Mouse (Mus musculus) forebrain, embryonic 13.5 days (tissue): ENCODE results near the gene Polr2c. TPM values are rescaled to one million over a fixed set of nuclear protein-coding genes. Genes with fewer than 3 reads are reported as not detected.
"Not testable (repeated sequence)": the region's sequence is repeated elsewhere in the genome, so short reads cannot be mapped to it uniquely, and the experiment has no call there.

Experiments used
- ATAC-seq: fragments of 200-750 bp; cut with Nextera tagmentation; 2 replicates; pipeline ENCODE4 v1.8.0; 2017
- H3K27ac ChIP-seq: fragments of 300-500 bp; sonication (generic); 2 replicates; pipeline ENCODE4 v1.5.1; 2015; ENCODE audit warnings: inconsistent platforms, mild to moderate bottlenecking, moderate library complexity
- H3K27me3 ChIP-seq: fragments of 300-500 bp; sonication (generic); 2 replicates; pipeline ENCODE4 v1.6.1; 2015; ENCODE audit warnings: mild to moderate bottlenecking, inconsistent platforms
- H3K36me3 ChIP-seq: fragments of 300-500 bp; sonication (generic); 2 replicates; pipeline ENCODE4 v1.6.1; 2015; ENCODE audit warnings: mild to moderate bottlenecking, inconsistent platforms; ENCODE audit not compliant: poor library complexity, severe bottlenecking
- H3K4me1 ChIP-seq: fragments of 300-500 bp; sonication (generic); 2 replicates; pipeline ENCODE4 v1.6.1; 2015; ENCODE audit warnings: inconsistent platforms
- H3K4me2 ChIP-seq: fragments of 300-500 bp; sonication (generic); 2 replicates; pipeline ENCODE4 v1.6.1; 2015; ENCODE audit warnings: inconsistent platforms, mild to moderate bottlenecking, moderate library complexity
- H3K4me3 ChIP-seq: fragments of 300-500 bp; sonication (generic); 2 replicates; pipeline ENCODE4 v1.5.1; 2015; ENCODE audit warnings: mild to moderate bottlenecking, inconsistent platforms
- H3K9ac ChIP-seq: fragments of 300-500 bp; sonication (generic); 2 replicates; pipeline ENCODE4 v1.6.1; 2015; ENCODE audit warnings: mild to moderate bottlenecking, inconsistent platforms
- H3K9me3 ChIP-seq: fragments of 300-500 bp; sonication (generic); replicated peaks from 2 replicates; pipeline ENCODE4 v1.6.1; 2016; ENCODE audit warnings: inconsistent platforms
- WGBS: fragments of 180-500 bp; shearing (Covaris S2); methylation state at CpG from one replicate; pipeline ENCODE4 v1.1.7; 2015; 5-methylcytosine and 5-hydroxymethylcytosine counted together
- polyA plus RNA-seq: library from polyadenylated mRNA; unstranded; fragments of >200 nt; fragmentation: Nextera tagmentation; extraction: Ambion mirVana; gene quantifications from 2 replicates; pipeline ENCODE4 v1.2.1, GENCODE M21; 2015

Polr2c gene
- polyA plus RNA-seq, 1 experiment from 2014 or later, result 170 TPM

DNA sequence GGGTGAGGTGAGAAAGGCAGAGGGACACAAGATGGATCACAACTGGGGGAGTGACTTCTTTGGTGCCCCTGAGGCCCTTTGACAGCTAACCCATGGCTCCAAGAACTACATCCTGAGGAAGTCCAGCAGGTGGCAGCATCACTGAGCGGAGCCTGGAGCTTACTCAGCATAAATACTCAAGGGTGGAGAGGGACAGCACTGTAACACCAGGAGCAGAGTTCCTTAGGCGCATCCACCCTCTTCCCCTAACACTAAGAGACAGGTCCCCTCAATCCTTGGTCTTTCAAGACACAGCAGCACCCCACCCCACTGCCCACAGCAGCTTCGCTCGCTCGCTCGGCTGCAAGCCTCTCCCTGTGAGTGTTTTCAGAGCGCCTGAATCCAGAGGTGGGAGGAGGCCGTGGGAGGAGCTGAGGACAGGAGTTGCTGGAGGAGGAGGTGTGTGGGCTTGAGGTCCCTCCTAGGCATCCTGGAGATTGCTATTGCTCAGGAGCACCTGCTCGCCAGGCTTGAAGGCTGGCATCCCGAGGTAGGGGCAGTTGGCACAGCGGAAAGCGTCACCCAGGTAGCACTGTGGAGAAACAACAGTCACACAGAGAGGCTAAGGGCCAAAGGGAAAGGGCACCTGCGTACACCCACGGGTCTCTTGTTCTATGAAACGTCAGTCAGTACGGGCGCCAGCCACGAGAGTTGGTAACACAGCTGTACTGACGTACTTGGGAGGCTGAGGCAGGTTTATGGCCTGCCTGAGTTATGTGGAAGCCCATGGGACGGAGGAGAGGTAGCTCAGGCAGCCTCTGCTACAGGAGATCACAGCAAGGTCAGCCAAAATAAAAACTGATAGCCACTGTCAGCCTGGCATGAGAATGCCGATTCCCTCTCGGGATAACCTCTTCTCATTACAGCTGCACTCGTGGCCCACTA is 34.4 kb upstream of the Polr2c start:
- H3K9ac ChIP-seq, result no peak overlapping the region
- peak; percentile 61 for ATAC-seq
- no peaks in the 10 kb centered on the region for H3K9me3 ChIP-seq
- no peaks in the 10 kb centered on the region for H3K4me1 ChIP-seq
- WGBS, result 80% methylated on average over 23 of the region's 23 CpGs
- no peak overlapping the region for H3K27ac ChIP-seq
- peaks cover 70% of the 10 kb centered on the region for H3K36me3 ChIP-seq
- no peak overlapping the region for H3K4me3 ChIP-seq
- H3K4me2 ChIP-seq, result no peak overlapping the region
- H3K27me3 ChIP-seq, result no peaks in the 10 kb centered on the region

DNA sequence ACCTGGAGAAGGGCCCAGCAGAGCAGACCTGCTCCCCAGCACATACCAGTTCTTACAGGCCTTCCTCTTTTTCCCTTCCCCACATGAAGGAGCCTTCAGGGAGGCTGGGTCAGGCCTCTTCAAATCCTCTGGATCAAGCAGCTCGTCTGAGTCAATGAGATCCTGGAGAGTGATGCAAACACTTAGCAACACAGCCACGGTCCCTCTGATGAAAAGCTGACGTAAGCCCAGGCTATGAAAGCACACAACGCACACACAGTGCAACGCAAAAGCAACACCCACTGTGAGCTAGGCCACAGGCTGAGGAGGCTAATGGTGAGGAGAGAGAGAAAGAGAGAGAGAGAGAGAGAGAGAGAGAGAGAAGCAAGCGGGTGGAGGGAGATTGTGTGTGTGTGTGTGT is 32.1 kb upstream of the Polr2c start:
- no peaks in the 10 kb centered on the region for H3K9me3 ChIP-seq
- no peak overlapping the region for H3K9ac ChIP-seq
- ATAC-seq, result no peak
- no peak overlapping the region for H3K4me3 ChIP-seq
- H3K27me3 ChIP-seq, result no peaks in the 10 kb centered on the region
- WGBS, result 88% methylated on average over 6 of the region's 6 CpGs
- no peaks in the 10 kb centered on the region for H3K4me1 ChIP-seq
- H3K4me2 ChIP-seq, result no peak overlapping the region
- H3K36me3 ChIP-seq, result peaks cover 85% of the 10 kb centered on the region
- H3K27ac ChIP-seq, result no peak overlapping the region

DNA sequence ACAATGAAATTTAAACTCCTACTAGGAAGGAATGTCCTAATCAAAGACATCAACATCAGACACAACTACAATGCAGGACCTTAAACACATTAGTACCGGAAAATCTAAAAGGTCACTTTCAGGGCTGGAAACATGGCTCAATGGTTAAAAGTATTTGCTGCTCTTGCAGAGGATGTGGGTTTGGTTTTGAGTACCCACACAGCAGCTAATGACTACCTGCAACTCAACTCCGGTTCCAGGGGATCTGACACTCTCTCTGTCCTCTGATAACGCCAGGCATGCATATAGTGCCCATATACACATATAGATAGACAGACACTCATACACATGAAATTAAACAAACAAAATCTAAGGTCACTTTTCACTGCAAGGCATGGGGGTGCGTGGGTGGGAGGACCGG is 31.0 kb upstream of the Polr2c start:
- Histone ChIP-seq H3K9me3 (no peaks in the 10 kb centered on the region), H3K27ac (no peak overlapping the region), H3K9ac (no peak overlapping the region), H3K4me1 (no peaks in the 10 kb centered on the region), H3K4me2 (no peak overlapping the region), H3K4me3 (no peak overlapping the region), H3K27me3 (no peaks in the 10 kb centered on the region), H3K36me3 (peaks cover 88% of the 10 kb centered on the region)
- no peak for ATAC-seq
- 94% methylated on average over 5 of the region's 5 CpGs for WGBS

DNA sequence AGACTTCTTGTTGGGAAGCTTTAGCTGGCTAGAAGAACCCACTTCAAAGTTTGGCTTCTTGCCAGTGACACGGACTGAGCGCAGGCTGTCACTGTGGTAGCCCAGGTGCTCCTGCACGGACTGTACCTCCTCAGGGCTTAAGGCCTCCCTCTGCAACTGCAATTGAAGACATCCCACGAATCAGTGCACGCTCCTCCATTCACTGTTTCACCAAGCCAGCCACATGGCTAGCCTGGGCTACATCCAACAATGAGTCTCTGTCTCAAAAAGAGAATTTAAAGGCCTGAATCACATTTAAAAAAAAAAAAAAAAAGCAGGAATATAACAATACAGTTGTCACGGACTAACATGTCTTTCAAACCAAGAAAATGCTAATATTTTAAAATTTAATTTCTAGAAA is 29.0 kb upstream of the Polr2c start:
- ATAC-seq, result no peak
- Histone ChIP-seq H3K9me3 (no peaks in the 10 kb centered on the region), H3K27ac (no peak overlapping the region), H3K4me3 (no peak overlapping the region), H3K4me2 (no peak overlapping the region), H3K9ac (no peak overlapping the region), H3K4me1 (peaks cover 4% of the 10 kb centered on the region; the same call in 1 of the 2 replicates), H3K27me3 (no peaks in the 10 kb centered on the region), H3K36me3 (peaks cover 82% of the 10 kb centered on the region)
- 88% methylated on average over 6 of the region's 6 CpGs for WGBS

DNA sequence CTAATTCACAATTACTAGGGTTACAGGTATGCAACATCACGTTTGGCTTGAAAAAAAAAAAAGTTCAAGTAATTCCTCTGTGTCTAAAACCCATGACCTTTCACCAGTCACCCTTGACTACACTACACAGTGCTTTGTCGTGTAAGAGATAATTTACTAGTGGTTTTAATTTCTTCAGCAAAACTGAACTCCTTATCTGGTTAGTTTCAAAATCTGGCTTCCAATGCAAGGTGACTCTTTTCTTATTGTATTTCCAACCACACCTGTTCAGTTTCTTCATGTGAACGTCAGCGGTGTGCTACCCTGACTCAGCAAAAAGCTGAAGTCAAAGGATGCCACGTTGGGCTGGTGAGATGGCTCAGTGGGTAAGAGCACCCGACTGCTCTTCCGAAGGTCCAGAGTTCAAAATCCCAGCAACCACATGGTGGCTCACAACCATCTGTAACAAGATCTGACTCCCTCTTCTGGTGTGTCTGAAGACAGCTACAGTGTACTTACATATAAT is 23.3 kb upstream of the Polr2c start:
- H3K4me1 ChIP-seq, result peaks cover 25% of the 10 kb centered on the region
- not testable (repeated sequence) for H3K9ac ChIP-seq, H3K27ac ChIP-seq, ATAC-seq, H3K4me3 ChIP-seq, H3K4me2 ChIP-seq, H3K9me3 ChIP-seq, H3K27me3 ChIP-seq
- 86% methylated on average over 7 of the region's 7 CpGs for WGBS
- peaks cover 32% of the 10 kb centered on the region for H3K36me3 ChIP-seq

DNA sequence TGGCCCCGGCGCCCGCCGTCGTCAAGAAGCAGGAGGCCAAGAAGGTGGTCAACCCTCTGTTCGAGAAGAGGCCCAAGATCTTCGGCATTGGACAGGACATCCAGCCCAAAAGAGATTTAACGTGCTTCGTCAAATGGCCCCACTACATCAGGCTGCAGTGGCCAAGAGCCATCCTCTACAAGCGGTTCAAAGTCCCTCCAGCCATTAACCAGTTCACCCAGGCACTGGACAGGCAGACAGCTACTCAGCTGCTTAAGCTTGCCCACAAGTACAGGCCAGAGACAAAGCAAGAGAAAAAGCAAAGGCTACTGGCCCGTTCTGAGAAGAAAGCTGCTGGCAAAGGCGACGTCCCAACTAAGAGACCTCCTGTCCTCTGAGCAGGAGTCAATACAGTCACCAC is 21.5 kb upstream of the Polr2c start:
- H3K4me2 ChIP-seq, H3K27ac ChIP-seq, H3K27me3 ChIP-seq, H3K9me3 ChIP-seq, H3K4me3 ChIP-seq, H3K9ac ChIP-seq, ATAC-seq: not testable (repeated sequence)
- WGBS, result 95% methylated on average over 13 of the region's 13 CpGs
- Histone ChIP-seq H3K4me1 (peaks cover 29% of the 10 kb centered on the region), H3K36me3 (peaks cover 18% of the 10 kb centered on the region)

DNA sequence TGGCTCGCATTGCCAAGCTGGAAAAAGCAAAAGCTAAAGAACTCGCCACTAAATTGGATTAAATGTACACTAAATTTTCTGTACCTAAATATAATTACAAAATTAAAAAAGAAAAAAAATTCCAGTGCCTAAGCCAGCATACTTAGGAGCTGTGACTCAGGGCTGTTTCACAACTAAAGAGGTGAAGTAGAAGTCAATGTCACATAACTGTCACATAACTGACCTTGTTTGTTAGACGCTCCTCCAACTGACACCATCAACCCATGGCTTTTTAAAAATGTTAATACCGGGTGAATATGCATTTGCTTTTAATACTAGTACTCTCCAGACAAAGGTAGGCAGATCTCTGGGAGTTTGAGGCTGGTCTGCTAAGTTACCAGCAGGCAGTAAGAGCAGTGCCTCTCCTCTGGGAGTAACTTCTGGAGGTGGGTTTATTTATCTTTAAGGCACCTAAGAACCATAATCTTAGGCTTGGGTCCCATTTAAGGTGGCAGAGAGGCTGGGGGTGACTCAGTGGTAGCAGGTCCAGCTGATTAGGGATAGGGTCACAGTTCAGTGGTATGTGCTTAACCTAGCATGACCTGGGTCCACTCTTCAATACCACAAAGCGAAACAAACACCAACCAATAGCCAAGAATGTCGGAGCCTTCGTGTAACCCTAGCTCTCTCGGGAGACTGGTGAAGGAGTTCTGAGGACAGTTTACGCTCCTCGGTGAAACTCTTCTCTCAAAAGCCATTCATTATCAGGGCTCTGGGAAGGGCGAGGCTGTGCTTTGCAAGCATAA is 20.6 kb upstream of the Polr2c start:
- Histone ChIP-seq H3K27me3 (no peaks in the 10 kb centered on the region), H3K4me3 (peak overlapping the region; percentile 79), H3K4me1 (peaks cover 29% of the 10 kb centered on the region), H3K9me3 (no peaks in the 10 kb centered on the region), H3K4me2 (peak overlapping the region; percentile 92), H3K9ac (peak overlapping the region; percentile 92), H3K27ac (no peak overlapping the region), H3K36me3 (peaks cover 10% of the 10 kb centered on the region)
- WGBS, result 80% methylated on average over 11 of the region's 11 CpGs
- no peak for ATAC-seq

DNA sequence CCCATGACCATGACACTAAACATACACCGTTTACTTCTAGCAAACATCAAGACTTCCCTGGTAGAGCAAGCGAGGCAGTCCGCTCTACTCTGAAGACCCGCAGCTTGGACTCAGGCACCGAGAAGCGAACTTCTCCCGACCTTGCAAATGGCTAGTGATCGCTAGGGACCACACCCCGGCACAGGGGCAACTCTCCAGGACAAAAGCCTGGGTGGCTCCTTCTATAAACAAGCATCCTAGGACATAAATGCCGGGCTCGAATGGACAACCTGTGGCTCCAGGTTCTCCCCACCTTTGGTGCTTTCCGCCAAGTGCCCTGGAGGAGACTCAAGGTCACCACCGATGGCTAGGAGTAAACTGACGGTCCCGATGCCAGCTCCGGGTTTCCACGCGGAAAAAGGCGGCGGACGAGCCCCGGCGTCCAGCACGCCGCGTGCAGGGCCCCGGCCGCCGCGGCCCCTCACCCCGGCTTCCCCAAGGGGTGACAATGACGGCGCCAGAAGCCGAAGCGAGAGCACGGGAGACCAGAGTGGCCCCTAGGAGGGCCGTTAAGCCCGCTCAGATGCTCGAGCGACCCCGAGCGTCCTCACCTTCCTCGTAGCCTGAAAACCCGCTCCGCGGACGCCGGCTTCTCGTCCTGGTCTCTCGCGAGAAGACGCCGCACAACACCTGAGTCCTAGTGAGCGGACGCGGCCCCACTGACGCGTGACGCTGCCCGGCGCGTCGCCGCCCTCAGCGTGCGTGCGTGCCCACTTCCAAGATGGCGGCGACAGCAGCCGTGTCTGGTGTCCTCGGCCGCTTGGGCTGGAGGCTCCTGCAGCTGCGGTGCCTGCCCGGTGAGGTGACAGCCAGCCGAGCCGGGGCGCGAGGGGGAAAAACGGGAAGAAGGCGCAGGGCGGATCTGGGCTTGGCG is 19.3 kb upstream of the Polr2c start, which contains the start of the genes Coq9 and Ciapin1:
Gene Coq9, plus strand, starts transcription at position 660 of the 913 bp plus-strand sequence.
Gene Ciapin1, minus strand, starts transcription at position 697 of the 913 bp plus-strand sequence.
- Histone ChIP-seq H3K9ac (peak within 1 kb of the TSS; percentile 92), H3K4me1 (peaks cover 25% of the 10 kb centered on the region), H3K36me3 (no peaks in the 10 kb centered on the region), H3K4me3 (peak within 1 kb of the TSS; percentile 79), H3K4me2 (peak within 1 kb of the TSS; percentile 92), H3K9me3 (no peaks in the 10 kb centered on the region), H3K27me3 (no peaks in the 10 kb centered on the region), H3K27ac (peak within 1 kb of the TSS; percentile 81)
- WGBS, result under 1% methylated on average over 82 of the region's 82 CpGs
- peak; percentile 99 for ATAC-seq

DNA sequence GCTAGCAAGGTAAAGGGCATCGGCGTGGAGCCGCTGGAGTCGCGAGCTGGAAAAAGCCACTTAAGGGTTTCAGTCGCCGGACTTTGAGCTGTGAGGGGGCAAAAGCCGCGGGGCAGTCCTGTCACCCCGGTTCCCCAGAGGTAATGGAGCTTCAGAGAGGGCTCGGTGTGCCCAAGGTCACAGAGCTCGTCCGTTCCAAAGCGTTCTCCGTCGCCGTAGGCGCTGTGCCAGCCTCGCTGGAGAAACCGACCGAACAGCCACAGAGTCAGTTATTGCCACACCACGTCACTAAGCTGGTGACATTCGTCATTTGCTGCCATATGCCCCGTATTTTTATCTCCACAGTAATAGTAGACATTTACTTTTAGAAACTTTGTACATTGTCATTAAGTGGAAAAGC is 18.6 kb upstream of the Polr2c start:
- H3K9me3 ChIP-seq, result no peaks in the 10 kb centered on the region
- peaks cover 25% of the 10 kb centered on the region for H3K4me1 ChIP-seq
- H3K27ac ChIP-seq, result peak overlapping the region; percentile 81
- under 1% methylated on average over 24 of the region's 24 CpGs for WGBS
- peak overlapping the region; percentile 92 for H3K9ac ChIP-seq
- H3K4me3 ChIP-seq, result peak overlapping the region; percentile 79
- peak; percentile 61 for ATAC-seq
- H3K36me3 ChIP-seq, result 0 out of 2 replicates have a peak, but pooled peaks cover 2% of the 10 kb centered on the region
- H3K27me3 ChIP-seq, result no peaks in the 10 kb centered on the region
- H3K4me2 ChIP-seq, result peak overlapping the region; percentile 70

DNA sequence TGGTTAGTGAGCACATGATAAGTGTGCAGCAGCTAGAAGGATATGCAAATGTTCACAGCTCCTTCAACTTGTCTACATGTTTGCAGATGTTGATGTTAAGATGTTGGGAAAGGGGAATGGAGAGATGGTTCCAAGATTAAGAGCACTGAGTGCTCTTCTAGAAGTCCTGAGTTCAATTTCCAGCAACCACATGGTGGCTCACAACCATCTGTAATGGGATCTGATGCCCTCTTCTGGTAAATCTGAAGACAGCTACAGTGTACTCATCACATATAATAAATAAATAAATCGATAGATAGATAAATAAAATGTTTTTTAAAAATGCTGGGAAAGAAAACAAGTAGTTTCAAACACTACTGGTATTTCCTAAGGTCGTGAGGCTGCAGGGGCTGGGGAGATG is 16.1 kb upstream of the Polr2c start:
- ATAC-seq, result no peak
- Histone ChIP-seq H3K27ac (no peak overlapping the region), H3K4me3 (no peak overlapping the region), H3K9me3 (no peaks in the 10 kb centered on the region), H3K4me1 (peaks cover 21% of the 10 kb centered on the region), H3K9ac (no peak overlapping the region), H3K27me3 (no peaks in the 10 kb centered on the region), H3K36me3 (peaks cover 25% of the 10 kb centered on the region), H3K4me2 (no peak overlapping the region)
- 56% methylated on average over 2 of the region's 2 CpGs for WGBS

DNA sequence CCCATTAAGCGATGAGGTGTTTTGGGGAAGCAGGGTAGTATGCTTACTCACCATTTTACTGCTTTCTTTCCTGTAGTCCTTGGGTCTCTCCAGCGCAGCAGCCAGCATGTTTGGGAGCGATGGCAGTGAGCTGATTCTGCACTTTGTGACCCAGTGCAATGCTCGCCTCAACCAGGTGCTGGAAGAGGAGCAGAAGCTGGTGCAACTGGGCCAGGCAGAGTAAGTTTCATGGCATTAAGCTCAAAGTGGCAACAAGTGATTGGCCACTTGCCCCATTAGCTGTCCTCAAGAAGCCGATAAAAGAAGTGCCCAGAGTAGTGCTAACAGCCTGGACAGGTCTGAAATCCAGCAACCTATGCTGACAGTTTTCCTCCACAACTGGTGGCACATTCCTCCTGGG is 7.2 kb upstream of the Polr2c start:
- H3K27ac ChIP-seq, result no peak overlapping the region
- no peaks in the 10 kb centered on the region for H3K4me1 ChIP-seq
- H3K4me2 ChIP-seq, result no peak overlapping the region
- H3K9ac ChIP-seq, result no peak overlapping the region
- H3K36me3 ChIP-seq, result peaks cover 89% of the 10 kb centered on the region
- no peaks in the 10 kb centered on the region for H3K9me3 ChIP-seq
- no peak overlapping the region for H3K4me3 ChIP-seq
- no peaks in the 10 kb centered on the region for H3K27me3 ChIP-seq
- no peak for ATAC-seq
- 90% methylated on average over 5 of the region's 5 CpGs for WGBS
